Mouse (Mus musculus) G1E (cell line): Measurements from ENCODE around the gene Trpm8.

ENCODE experiments used
- CTCF ChIP-seq: IDR thresholded peaks from 2 replicates; pipeline ENCODE4 v1.5.1; 2012; ENCODE audit warnings: low read depth, low read length, inconsistent platforms, mixed read lengths
- GATA1 ChIP-seq: IDR thresholded peaks from 2 replicates; pipeline ENCODE4 v1.6.1; 2012; ENCODE audit warnings: borderline replicate concordance, low read length, inconsistent platforms, mixed read lengths
- POLR2AphosphoS5 ChIP-seq: IDR thresholded peaks from 2 replicates; pipeline ENCODE4 v1.6.1; 2012; ENCODE audit warnings: low read depth, low read length, inconsistent platforms; ENCODE audit not compliant: insufficient replicate concordance

GRCm38 (mm10) chr1:88432601-88433000, 155.1 kb downstream of the Trpm8 start:
- TF ChIP-seq CTCF (no peak), GATA1 (no peak), POLR2AphosphoS5 (no peak)
